Mouse (Mus musculus) hindbrain, postnatal 0 days (tissue): ENCODE measurements at regions not wholly inside any gene's neighbourhood (a gene's known extent, or its start where the extent isn't known, plus 50 kb on each side); places are given as distances from the start of the nearest gene placed in this dataset.

Experiments
- ATAC-seq: fragments of 200-750 bp; cut with Nextera tagmentation; 2 replicates; pipeline ENCODE4 v1.8.0; 2017; ENCODE audit warnings: mild to moderate bottlenecking, moderate TSS enrichment, moderate library complexity
- DNase-seq: peaks from one replicate; pipeline ENCODE4 v3.0.0-alpha.2; 2015; ENCODE audit warnings: low spot score
- H3K27ac ChIP-seq: fragments of 300-500 bp; sonication (generic); 2 replicates; pipeline ENCODE4 v1.5.1; 2014; ENCODE audit warnings: mild to moderate bottlenecking
- H3K27me3 ChIP-seq: fragments of 300-500 bp; sonication (generic); 2 replicates; pipeline ENCODE4 v1.6.1; 2014; ENCODE audit warnings: low read length, mixed read lengths; ENCODE audit not compliant: insufficient read depth
- H3K36me3 ChIP-seq: fragments of 300-500 bp; sonication (generic); 2 replicates; pipeline ENCODE4 v1.6.1; 2014; ENCODE audit warnings: low read length, mixed read lengths; ENCODE audit not compliant: insufficient read depth
- H3K4me1 ChIP-seq: fragments of 300-500 bp; sonication (generic); 2 replicates; pipeline ENCODE4 v1.6.1; 2014; ENCODE audit warnings: antibody characterized with exemption, low read length, mixed read lengths; ENCODE audit not compliant: insufficient read depth
- H3K4me2 ChIP-seq: fragments of 300-500 bp; sonication (generic); 2 replicates; pipeline ENCODE4 v1.6.1; 2014; ENCODE audit warnings: low read depth, mild to moderate bottlenecking, low read length, moderate library complexity, mixed read lengths
- H3K4me3 ChIP-seq: fragments of 300-500 bp; sonication (generic); 2 replicates; pipeline ENCODE4 v1.5.1; 2014; ENCODE audit warnings: low read length
- H3K9ac ChIP-seq: fragments of 300-500 bp; sonication (generic); replicated peaks from 2 replicates; pipeline ENCODE4 v1.6.1; 2014; ENCODE audit warnings: mild to moderate bottlenecking, low read length, moderate library complexity, mixed read lengths
- H3K9me3 ChIP-seq: fragments of 300-500 bp; sonication (generic); 2 replicates; pipeline ENCODE4 v1.6.1; 2016; ENCODE audit warnings: low read length, mixed read lengths
- CTCF ChIP-seq: IDR thresholded peaks from 2 replicates; pipeline ENCODE4 v1.5.1; 2016; ENCODE audit warnings: antibody characterized with exemption, control low read depth, low read depth
- WGBS: fragments of 180-500 bp; shearing (Covaris S2); extraction: QIAGEN DNeasy Blood & Tissue Kit; methylation state at CpG from one replicate; pipeline ENCODE4 v1.1.7; 2014; 5-methylcytosine and 5-hydroxymethylcytosine counted together

GRCm38 (mm10) chr13:52026291-52026690 is 179.8 kb downstream of the Gadd45g start:
- Histone ChIP-seq H3K9me3 (no peaks in the 10 kb centered on the region), H3K9ac (no peak overlapping the region), H3K4me2 (no peak overlapping the region), H3K4me1 (peaks cover 25% of the 10 kb centered on the region), H3K4me3 (no peak overlapping the region), H3K27me3 (no peaks in the 10 kb centered on the region), H3K36me3 (no peaks in the 10 kb centered on the region), H3K27ac (0 out of 2 replicates have a peak overlapping the region, but pooled peaks have one; percentile 42)
- no peak for ATAC-seq
- DNase-seq, result no peak
- TF ChIP-seq CTCF, result no peak
- 84% methylated on average over 7 of the region's 7 CpGs for WGBS

GRCm38 (mm10) chr13:52029868-52030422 is 183.5 kb downstream of the Gadd45g start:
- 36% methylated on average over 3 of the region's 3 CpGs for WGBS
- Histone ChIP-seq H3K36me3 (no peaks in the 10 kb centered on the region), H3K4me3 (no peak overlapping the region), H3K9ac (no peak overlapping the region), H3K27ac (no peak overlapping the region), H3K4me2 (no peak overlapping the region), H3K9me3 (no peaks in the 10 kb centered on the region), H3K27me3 (no peaks in the 10 kb centered on the region), H3K4me1 (peaks cover 16% of the 10 kb centered on the region)
- no peak for TF ChIP-seq CTCF
- ATAC-seq (peak; percentile 61), DNase-seq (peak; percentile 64)

- no peaks in the 10 kb centered on the region for H3K36me3 ChIP-seq
- no peak overlapping the region for H3K27ac ChIP-seq
- no peaks in the 10 kb centered on the region for H3K9me3 ChIP-seq
- H3K27me3 ChIP-seq, result no peaks in the 10 kb centered on the region
- DNase-seq, result no peak
- H3K4me1 ChIP-seq, result peaks cover 14% of the 10 kb centered on the region; the same call in 1 of the 2 replicates
- 86% methylated on average over 5 of the region's 5 CpGs for WGBS
- TF ChIP-seq CTCF, result no peak
- H3K9ac ChIP-seq, result no peak overlapping the region
- ATAC-seq, result no peak
- no peak overlapping the region for H3K4me3 ChIP-seq
- no peak overlapping the region for H3K4me2 ChIP-seq
Measured at GRCm38 (mm10) chr13:52031465-52031864, 185.0 kb downstream of the Gadd45g start.

- Histone ChIP-seq H3K4me3 (no peak overlapping the region), H3K27ac (no peak overlapping the region), H3K27me3 (no peaks in the 10 kb centered on the region), H3K9ac (no peak overlapping the region), H3K4me1 (peaks cover 7% of the 10 kb centered on the region; the same call in 1 of the 2 replicates), H3K36me3 (no peaks in the 10 kb centered on the region), H3K4me2 (no peak overlapping the region), H3K9me3 (no peaks in the 10 kb centered on the region)
- WGBS, result 85% methylated on average over 6 of the region's 6 CpGs
- no peak for TF ChIP-seq CTCF
- no peak for ATAC-seq
- no peak for DNase-seq
Measured at GRCm38 (mm10) chr13:52035731-52036130, 189.3 kb downstream of the Gadd45g start.

DNA sequence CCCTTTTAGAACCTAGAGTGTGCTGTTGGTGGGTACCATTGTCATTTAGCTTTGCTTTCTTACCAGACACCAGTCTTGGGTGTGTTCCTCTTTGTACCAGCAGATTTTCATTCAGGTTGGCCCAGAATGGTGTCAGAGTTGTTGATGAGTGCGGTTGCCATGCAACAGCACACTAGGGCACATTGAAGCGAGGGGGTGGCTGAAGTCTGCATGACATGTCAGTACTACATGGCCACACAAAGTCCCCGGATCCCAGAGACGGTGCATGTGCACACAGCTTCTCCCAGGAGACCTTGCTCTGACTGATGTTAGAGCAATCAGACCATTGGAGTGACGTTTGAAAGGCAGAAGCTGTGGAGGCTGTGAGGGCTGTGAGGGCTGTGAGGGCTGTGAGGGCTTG is 189.9 kb downstream of the Gadd45g start:
- Histone ChIP-seq H3K4me3 (no peak overlapping the region), H3K4me2 (no peak overlapping the region), H3K9me3 (no peaks in the 10 kb centered on the region), H3K9ac (no peak overlapping the region), H3K27me3 (no peaks in the 10 kb centered on the region), H3K27ac (peak overlapping the region; percentile 26; the same call in 1 of the 2 replicates), H3K4me1 (peaks cover 10% of the 10 kb centered on the region), H3K36me3 (no peaks in the 10 kb centered on the region)
- DNase-seq (peak; percentile 61), ATAC-seq (peak; percentile 75)
- TF ChIP-seq CTCF, result no peak
- 31% methylated on average over 5 of the region's 5 CpGs for WGBS

DNA sequence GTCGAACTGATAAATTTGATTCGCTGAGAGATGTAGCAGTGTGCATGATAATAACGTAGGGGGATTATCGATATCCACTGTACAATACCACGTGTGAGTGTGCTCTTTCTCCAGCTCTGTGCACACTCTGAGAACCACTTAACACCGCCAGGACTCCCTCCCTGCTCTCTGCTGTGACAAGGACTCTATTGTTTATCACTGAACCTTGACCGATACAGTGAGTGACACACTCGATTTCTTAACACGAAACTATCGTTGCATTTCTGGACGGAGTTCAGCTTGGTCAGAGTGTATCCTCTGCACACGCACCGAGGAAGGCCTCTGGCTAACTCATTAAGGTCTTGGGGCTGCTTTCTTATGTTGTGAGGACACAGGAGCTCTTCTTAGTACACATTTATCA is 190.7 kb downstream of the Gadd45g start:
- DNase-seq, result no peak
- no peak for TF ChIP-seq CTCF
- no peak overlapping the region for H3K9ac ChIP-seq
- H3K27ac ChIP-seq, result no peak overlapping the region
- H3K4me2 ChIP-seq, result no peak overlapping the region
- peaks cover 19% of the 10 kb centered on the region for H3K4me1 ChIP-seq
- no peak for ATAC-seq
- H3K9me3 ChIP-seq, result no peaks in the 10 kb centered on the region
- H3K36me3 ChIP-seq, result no peaks in the 10 kb centered on the region
- 43% methylated on average over 13 of the region's 13 CpGs for WGBS
- no peak overlapping the region for H3K4me3 ChIP-seq
- no peaks in the 10 kb centered on the region for H3K27me3 ChIP-seq

DNA sequence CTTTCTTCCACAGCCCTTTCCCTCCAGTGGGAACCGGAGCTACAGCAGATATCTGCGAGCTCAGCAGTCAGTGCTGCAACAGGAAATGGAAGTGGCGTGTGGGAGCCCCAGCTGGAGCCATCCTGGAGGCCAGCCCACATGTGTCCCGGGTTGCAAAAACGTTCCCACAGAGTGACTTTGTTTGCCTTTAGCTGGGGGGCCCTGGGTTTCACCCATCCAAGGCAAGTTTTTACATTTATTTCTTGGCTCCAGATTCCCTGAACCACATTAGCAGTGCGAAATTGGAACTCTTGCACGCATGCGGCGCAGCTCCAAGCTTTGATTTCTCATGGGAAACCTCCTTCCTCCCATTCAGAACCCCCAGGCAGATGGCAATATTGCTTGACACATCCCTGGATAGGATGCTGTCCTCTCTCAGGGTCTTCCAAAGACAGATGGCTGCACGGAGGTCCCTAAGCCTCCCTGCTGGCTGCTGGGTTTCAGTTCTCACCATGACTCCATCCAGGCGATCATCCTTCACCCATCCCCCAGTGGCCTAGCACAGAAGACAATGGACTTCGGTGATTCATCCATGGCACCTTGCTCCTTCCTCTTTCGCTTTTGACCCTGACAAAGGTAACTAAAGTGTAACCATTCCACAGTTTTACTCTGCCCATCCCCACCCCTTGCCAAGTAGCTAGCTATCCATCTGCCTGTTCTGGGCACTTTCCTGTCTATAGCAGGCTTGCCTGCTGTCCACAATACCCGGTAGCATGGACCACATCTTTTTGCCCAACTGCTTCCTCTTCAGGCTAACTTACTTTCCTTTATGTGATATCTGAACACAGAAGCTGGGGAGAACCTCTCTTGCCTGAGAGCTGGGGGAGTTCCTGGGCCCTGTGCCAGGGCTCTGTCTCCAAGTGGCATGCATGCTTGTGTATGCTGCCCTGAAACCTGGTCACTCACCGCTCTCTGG is 195.3 kb downstream of the Gadd45g start:
- DNase-seq (peak; percentile 76), ATAC-seq (peak; percentile 66)
- Histone ChIP-seq H3K4me2 (peak overlapping the region; percentile 10; the same call in 1 of the 2 replicates), H3K9me3 (no peaks in the 10 kb centered on the region), H3K36me3 (no peaks in the 10 kb centered on the region), H3K4me1 (peaks cover 21% of the 10 kb centered on the region), H3K27ac (peak overlapping the region; percentile 60), H3K27me3 (no peaks in the 10 kb centered on the region), H3K9ac (0 out of 2 replicates have a peak overlapping the region, but pooled peaks have one; percentile 9), H3K4me3 (no peak overlapping the region)
- TF ChIP-seq CTCF, result no peak
- WGBS, result 23% methylated on average over 15 of the region's 15 CpGs
